Mouse (Mus musculus) thymus, postnatal 10 days (tissue): Measurements from ENCODE around the gene Tnnc1.
A peak's percentile ranks its signal among the peaks of the same experiment; 100 is the strongest.

ENCODE experiments used
- DNase-seq, 2 experiments: peaks; one replicate each; pipeline ENCODE4 v3.0.0; 2021; ENCODE audit warnings: low spot score in 2 of 2

Gene Tnnc1

GRCm38 (mm10) chr14:31213868-31214267 is 5.8 kb downstream of the Tnnc1 start:
- DNase-seq, result no peak

GRCm38 (mm10) chr14:31214684-31215083 is 6.6 kb downstream of the Tnnc1 start:
- no peak for DNase-seq

- DNase-seq, result peak; percentile 54 to 81
These were observed 7.3 kb downstream of the Tnnc1 start for GRCm38 (mm10) chr14:31215157-31216002.

DNA sequence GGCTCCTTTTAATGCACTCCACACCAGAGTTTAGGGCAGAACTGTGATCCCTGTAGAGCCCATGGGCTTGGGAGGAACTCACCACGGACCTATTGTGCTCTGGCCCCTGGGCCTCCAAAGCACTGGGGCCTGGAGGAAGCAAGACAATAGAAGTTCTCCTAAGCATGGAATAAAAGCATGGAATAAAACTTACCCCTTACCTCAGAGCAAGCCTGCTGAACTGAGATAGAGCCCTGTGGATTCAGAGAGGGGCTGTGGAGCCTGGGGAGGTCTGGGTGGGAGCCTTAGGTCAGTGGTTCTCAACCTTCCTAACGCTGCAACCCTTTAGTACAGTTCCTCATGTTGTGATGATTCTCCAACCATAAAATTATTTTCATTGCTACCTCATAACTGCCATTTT is 8.7 kb downstream of the Tnnc1 start, which contains the start of gene Nisch:
Nisch (minus strand) TSS at position 101 of the 400 bp plus-strand sequence.
- no peak for DNase-seq

- no peak for DNase-seq
These were observed 9.6 kb downstream of the Tnnc1 start, which contains the start of gene Sema3g for GRCm38 (mm10) chr14:31217666-31218065. Gene Sema3g (plus strand): TSS chr14:31217860.

DNA sequence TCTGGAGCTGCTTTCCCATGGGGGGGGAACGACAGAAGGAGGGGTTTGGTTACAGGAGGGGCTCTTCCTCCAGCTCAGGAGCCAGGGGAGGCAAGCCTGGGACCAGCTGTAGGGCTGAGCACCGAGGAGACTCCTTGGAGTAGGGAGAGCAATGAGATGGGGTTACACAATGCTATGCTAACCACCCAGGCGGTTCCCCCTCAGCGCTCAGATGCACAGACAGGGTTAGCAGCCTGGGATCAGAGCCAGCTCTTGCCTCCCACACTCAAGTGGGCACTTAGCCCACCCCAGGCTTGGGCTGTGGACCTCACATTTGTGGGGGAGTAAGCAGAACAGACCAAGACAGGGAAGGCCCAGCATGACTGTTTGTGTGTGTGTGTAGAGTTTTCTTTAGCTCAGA is 18.9 kb downstream of the Tnnc1 start:
- DNase-seq, result no peak

DNA sequence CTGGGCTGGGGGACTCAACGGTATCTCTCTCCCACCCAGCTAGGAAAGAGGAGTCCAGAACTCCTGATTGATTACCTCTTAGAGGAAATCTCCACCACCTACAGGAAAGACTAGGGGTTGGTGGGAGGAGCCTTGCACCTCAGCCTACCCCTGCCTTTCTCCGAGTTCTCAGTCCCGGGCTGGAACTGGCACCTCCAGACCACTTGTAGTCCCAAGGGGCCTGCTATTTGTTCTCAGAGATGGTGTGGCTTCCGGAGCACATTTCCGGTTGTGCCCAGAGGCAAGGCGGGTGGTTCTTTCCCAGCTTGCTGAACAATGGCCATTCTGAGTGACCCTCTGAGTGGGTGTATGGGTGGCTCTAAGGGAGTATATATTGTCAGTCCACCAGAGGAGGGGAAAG is 20.1 kb downstream of the Tnnc1 start:
- DNase-seq, result no peak

- DNase-seq, result no peak
These were observed 22.3 kb downstream of the Tnnc1 start for GRCm38 (mm10) chr14:31230442-31230841.

DNA sequence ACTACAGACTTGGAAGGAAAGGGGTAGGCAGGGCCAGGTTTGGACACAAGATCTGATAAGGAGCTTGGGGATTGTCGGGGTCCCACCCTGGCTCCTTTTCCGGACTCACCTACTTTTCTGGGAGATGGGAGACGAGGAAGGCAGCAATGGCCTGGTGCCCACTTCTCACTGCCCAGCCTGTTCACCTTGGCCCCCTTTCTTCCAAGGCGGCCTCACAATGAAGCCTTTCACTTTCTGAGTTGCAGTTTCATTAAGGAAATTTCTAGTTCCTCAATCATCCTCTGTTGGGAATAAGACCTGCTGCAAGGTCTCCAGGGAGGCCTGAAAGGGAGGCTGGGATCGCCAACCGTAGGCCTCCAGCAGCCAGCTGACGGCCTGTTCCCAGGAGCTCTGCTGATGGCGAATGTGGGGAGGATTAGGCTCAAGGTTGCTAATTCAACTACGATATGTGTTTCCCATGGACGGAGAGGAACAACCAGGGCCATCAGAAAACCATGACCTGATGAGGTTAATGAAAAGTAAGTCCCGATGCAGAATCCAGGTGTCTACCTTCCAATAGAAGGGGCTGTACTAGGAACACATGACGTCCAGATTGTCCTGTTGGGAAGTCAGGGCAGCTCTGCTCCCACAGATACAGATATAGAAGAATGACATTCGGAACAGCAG is 24.4 kb downstream of the Tnnc1 start:
- DNase-seq, result no peak

GRCm38 (mm10) chr14:31233070-31233995 is 25.2 kb downstream of the Tnnc1 start:
- DNase-seq, result no peak

GRCm38 (mm10) chr14:31233996-31234591 is 26.0 kb downstream of the Tnnc1 start:
- peak; percentile 27 to 74 for DNase-seq

DNA sequence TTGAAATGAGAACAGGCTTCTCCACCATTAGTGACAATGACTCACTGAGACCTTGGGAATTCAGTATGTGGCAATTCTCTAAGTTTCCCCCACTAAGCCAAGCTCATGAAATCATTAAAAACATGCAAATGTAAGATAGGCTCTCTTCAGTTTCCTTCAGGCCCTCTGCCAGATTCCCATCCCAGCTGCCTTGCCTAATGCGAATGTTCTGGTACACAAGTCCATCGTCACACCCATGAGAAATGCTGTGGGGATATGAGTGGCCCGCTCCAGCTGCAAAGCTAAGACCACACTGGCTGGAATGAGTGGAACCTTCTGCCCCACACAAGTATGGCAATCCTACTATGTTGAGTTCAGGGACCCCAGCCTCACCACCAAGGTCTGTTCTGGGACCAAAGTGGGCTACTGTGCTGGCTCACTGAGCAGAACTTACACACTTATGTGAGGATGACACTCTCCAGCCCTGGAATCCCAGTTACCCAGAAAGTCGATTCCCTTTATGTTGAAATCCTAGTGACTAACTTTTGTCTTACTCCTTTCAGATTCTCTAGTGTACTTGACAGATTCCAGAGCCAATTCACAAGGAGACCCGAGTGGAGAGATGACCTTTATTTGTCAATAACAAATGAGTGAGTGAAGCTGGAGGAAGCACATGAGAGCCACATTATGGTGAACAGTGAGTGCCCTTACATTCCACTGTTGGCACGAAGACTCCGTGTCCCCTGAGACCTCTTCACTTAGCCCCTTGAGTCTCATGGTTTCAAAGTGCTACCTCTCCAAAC is 29.2 kb downstream of the Tnnc1 start:
- DNase-seq, result no peak

- DNase-seq, result no peak
These were observed 32.4 kb downstream of the Tnnc1 start for GRCm38 (mm10) chr14:31240528-31240927.

GRCm38 (mm10) chr14:31244777-31245176 is 36.7 kb downstream of the Tnnc1 start:
- DNase-seq, result no peak

GRCm38 (mm10) chr14:31245946-31246345 is 37.8 kb downstream of the Tnnc1 start:
- DNase-seq, result no peak

GRCm38 (mm10) chr14:31248396-31248795 is 40.3 kb downstream of the Tnnc1 start:
- no peak for DNase-seq

GRCm38 (mm10) chr14:31250222-31251083 is 42.3 kb downstream of the Tnnc1 start:
- DNase-seq, result no peak

- peak; percentile 94 to 97 for DNase-seq
These were observed 43.0 kb downstream of the Tnnc1 start, which contains the start of the genes Phf7 and Bap1 for GRCm38 (mm10) chr14:31251084-31251604. Gene Phf7 (minus strand): TSS chr14:31251317. Gene Bap1 (plus strand): TSS chr14:31251450.

GRCm38 (mm10) chr14:31251626-31252025 is 43.5 kb downstream of the Tnnc1 start:
- no peak for DNase-seq
